Mouse (Mus musculus): ENCODE data around the gene Dnah6. TPM values are rescaled to one million over a fixed set of nuclear protein-coding genes. Genes with fewer than 3 reads are reported as not detected.
A peak's percentile ranks its signal among the peaks of the same experiment; 100 is the strongest.

The Dnah6 gene
- polyA plus RNA-seq, 1 experiment: 1.0 TPM

GRCm38 (mm10) chr6:73020061-73020460, 201.4 kb downstream of the Dnah6 start:
- DNase-seq (ENCODE audit: low read depth): peak; percentile 46
- no peak for TF ChIP-seq POLR2A (IDR thresholded peaks at IDR 0.05; ENCODE audit: borderline replicate concordance, extremely low read depth, insufficient read depth, insufficient read length, poor library complexity, severe bottlenecking)
- peak; percentile 57; the same call in 1 of the 2 replicates for TF ChIP-seq CTCF (IDR thresholded peaks at IDR 0.05; ENCODE audit: borderline replicate concordance, extremely low read depth, insufficient read depth, insufficient read length)

GRCm38 (mm10) chr6:73018725-73019280, 202.6 kb downstream of the Dnah6 start:
- no peak for TF ChIP-seq POLR2A (IDR thresholded peaks at IDR 0.05; ENCODE audit: borderline replicate concordance, extremely low read depth, insufficient read depth, insufficient read length, poor library complexity, severe bottlenecking)
- no peak for TF ChIP-seq CTCF (IDR thresholded peaks at IDR 0.05; ENCODE audit: borderline replicate concordance, extremely low read depth, insufficient read depth, insufficient read length)
- no peak for DNase-seq (ENCODE audit: low read depth)

GRCm38 (mm10) chr6:73014317-73015160, 206.9 kb downstream of the Dnah6 start:
- TF ChIP-seq POLR2A (IDR thresholded peaks at IDR 0.05; ENCODE audit: borderline replicate concordance, extremely low read depth, insufficient read depth, insufficient read length, poor library complexity, severe bottlenecking): no peak
- TF ChIP-seq CTCF (IDR thresholded peaks at IDR 0.05; ENCODE audit: borderline replicate concordance, extremely low read depth, insufficient read depth, insufficient read length): no peak
- DNase-seq (ENCODE audit: low read depth): peak; percentile 35

GRCm38 (mm10) chr6:73012931-73013330, 208.5 kb downstream of the Dnah6 start:
- no peak for TF ChIP-seq CTCF (IDR thresholded peaks at IDR 0.05; ENCODE audit: borderline replicate concordance, extremely low read depth, insufficient read depth, insufficient read length)
- TF ChIP-seq POLR2A (IDR thresholded peaks at IDR 0.05; ENCODE audit: borderline replicate concordance, extremely low read depth, insufficient read depth, insufficient read length, poor library complexity, severe bottlenecking): no peak
- DNase-seq (ENCODE audit: low read depth): no peak

GRCm38 (mm10) chr6:73011827-73012226, 209.6 kb downstream of the Dnah6 start:
- peak; percentile 56 for DNase-seq (ENCODE audit: low read depth)
- no peak for TF ChIP-seq POLR2A (IDR thresholded peaks at IDR 0.05; ENCODE audit: borderline replicate concordance, extremely low read depth, insufficient read depth, insufficient read length, poor library complexity, severe bottlenecking)
- TF ChIP-seq CTCF (IDR thresholded peaks at IDR 0.05; ENCODE audit: borderline replicate concordance, extremely low read depth, insufficient read depth, insufficient read length): no peak

- TF ChIP-seq CTCF (IDR thresholded peaks at IDR 0.05; ENCODE audit: borderline replicate concordance, extremely low read depth, insufficient read depth, insufficient read length) (peak; percentile 60), POLR2A (IDR thresholded peaks at IDR 0.05; ENCODE audit: borderline replicate concordance, extremely low read depth, insufficient read depth, insufficient read length, poor library complexity, severe bottlenecking) (no peak)
- DNase-seq (ENCODE audit: low read depth): peak; percentile 30
Observed at GRCm38 (mm10) chr6:73010073-73010472, 211.4 kb downstream of the Dnah6 start.

- no peak for DNase-seq (ENCODE audit: low read depth)
- TF ChIP-seq CTCF (IDR thresholded peaks at IDR 0.05; ENCODE audit: borderline replicate concordance, extremely low read depth, insufficient read depth, insufficient read length) (no peak), POLR2A (IDR thresholded peaks at IDR 0.05; ENCODE audit: borderline replicate concordance, extremely low read depth, insufficient read depth, insufficient read length, poor library complexity, severe bottlenecking) (no peak)
Observed at GRCm38 (mm10) chr6:73003601-73004000, 217.8 kb downstream of the Dnah6 start.

GRCm38 (mm10) chr6:73002391-73002790, 219.1 kb downstream of the Dnah6 start:
- DNase-seq (ENCODE audit: low read depth): no peak
- no peak for TF ChIP-seq POLR2A (IDR thresholded peaks at IDR 0.05; ENCODE audit: borderline replicate concordance, extremely low read depth, insufficient read depth, insufficient read length, poor library complexity, severe bottlenecking)
- TF ChIP-seq CTCF (IDR thresholded peaks at IDR 0.05; ENCODE audit: borderline replicate concordance, extremely low read depth, insufficient read depth, insufficient read length): no peak

- DNase-seq (ENCODE audit: low read depth): no peak
- no peak for TF ChIP-seq POLR2A (IDR thresholded peaks at IDR 0.05; ENCODE audit: borderline replicate concordance, extremely low read depth, insufficient read depth, insufficient read length, poor library complexity, severe bottlenecking)
- TF ChIP-seq CTCF (IDR thresholded peaks at IDR 0.05; ENCODE audit: borderline replicate concordance, extremely low read depth, insufficient read depth, insufficient read length): no peak
Observed at GRCm38 (mm10) chr6:72998809-72999208, 222.6 kb downstream of the Dnah6 start.

GRCm38 (mm10) chr6:72993688-72994082, 227.8 kb downstream of the Dnah6 start:
- DNase-seq (ENCODE audit: low read depth): no peak
- TF ChIP-seq CTCF (IDR thresholded peaks at IDR 0.05; ENCODE audit: borderline replicate concordance, extremely low read depth, insufficient read depth, insufficient read length) (no peak), POLR2A (IDR thresholded peaks at IDR 0.05; ENCODE audit: borderline replicate concordance, extremely low read depth, insufficient read depth, insufficient read length, poor library complexity, severe bottlenecking) (no peak)

GRCm38 (mm10) chr6:72993054-72993687, 228.3 kb downstream of the Dnah6 start:
- no peak for DNase-seq (ENCODE audit: low read depth)

More at GRCm38 (mm10) chr6:72993054-72993687, 228.3 kb downstream of the Dnah6 start:
- TF ChIP-seq POLR2A (IDR thresholded peaks at IDR 0.05; ENCODE audit: borderline replicate concordance, extremely low read depth, insufficient read depth, insufficient read length, poor library complexity, severe bottlenecking): no peak
- TF ChIP-seq CTCF (IDR thresholded peaks at IDR 0.05; ENCODE audit: borderline replicate concordance, extremely low read depth, insufficient read depth, insufficient read length): no peak
